Mouse (Mus musculus): ENCODE data around the gene Ccnyl1. TPM values are rescaled to one million over a fixed set of nuclear protein-coding genes. Genes with fewer than 3 reads are reported as not detected.

Ccnyl1 gene
- polyA plus RNA-seq, 1 experiment, result 17.0 TPM

DNA sequence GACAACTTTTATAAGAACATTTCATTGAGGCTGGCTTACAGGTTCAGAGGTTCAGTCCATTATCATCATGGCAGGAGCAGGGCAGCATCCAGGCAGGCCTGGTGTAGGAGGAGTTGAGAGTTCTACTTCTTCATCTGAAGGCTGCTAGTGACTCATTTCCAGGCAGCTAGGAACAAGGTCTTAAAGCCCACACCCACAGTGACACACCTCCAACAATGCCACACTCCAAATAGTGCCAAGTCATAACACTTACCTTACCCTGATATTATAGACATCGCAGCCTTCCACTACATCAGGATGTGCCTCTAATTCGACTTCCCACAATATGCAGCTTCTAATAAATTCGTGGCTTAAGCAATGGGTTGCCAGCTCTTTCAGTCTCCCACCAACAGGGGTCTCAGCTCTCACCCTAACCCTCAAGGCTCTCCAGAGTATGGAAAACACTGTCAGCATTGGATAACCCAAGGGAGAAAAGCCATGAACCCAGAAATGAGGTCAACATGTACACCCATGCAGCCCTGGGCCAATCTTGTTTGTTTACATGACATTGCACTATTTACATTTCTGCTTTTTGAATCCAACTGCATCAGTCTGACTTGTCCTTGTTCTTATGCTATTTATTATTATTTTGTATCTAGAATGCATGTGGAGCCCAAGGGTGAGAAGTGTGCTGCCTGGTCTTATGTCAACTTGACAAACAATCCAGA, 33.7 kb upstream of the Ccnyl1 start:
- no peak for DNase-seq
- no peak for TF ChIP-seq POLR2A (IDR thresholded peaks at IDR 0.05; ENCODE audit: low read depth, low read length)
- TF ChIP-seq CTCF (conservative IDR thresholded peaks at IDR 0.05; ENCODE audit: insufficient read depth, insufficient read length, low read depth, low read length), result no peak
- no peaks in the 10 kb centered on the region for H3K4me1 ChIP-seq (ENCODE audit: control insufficient read depth, insufficient read depth, low read length)
- no peak overlapping the region for H3K27ac ChIP-seq (ENCODE audit: insufficient read depth, low read depth, low read length)
- 91% methylated on average over 3 of the region's 3 CpGs for WGBS
- no peaks in the 10 kb centered on the region for H3K36me3 ChIP-seq (ENCODE audit: control insufficient read depth, insufficient read depth, low read length)
- H3K27me3 ChIP-seq (replicated peaks; ENCODE audit: control insufficient read depth, insufficient read depth, low read length), result no peaks in the 10 kb centered on the region
- no peak overlapping the region for H3K4me3 ChIP-seq (ENCODE audit: insufficient read depth, low read depth, low read length)

DNA sequence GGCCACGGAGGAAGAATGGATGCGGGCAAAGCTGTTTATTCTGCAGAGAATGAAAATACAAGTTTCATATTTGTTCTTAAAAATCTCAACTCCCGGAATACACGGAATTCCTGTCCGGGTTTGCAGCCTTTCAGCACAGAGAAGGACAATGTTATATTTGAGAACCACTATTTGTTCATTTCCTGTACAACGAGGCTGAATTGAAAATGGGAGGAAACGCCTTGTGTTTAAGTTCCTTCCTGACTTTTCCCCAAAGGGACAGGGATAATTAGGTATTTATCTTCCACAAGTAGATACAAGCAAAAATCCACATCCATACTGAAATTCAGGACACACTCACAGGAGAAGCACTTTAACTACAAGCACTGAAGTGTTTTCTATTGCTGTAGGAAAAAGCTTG, 31.4 kb upstream of the Ccnyl1 start:
- Histone ChIP-seq H3K4me3 (ENCODE audit: insufficient read depth, low read depth, low read length) (no peak overlapping the region), H3K4me1 (ENCODE audit: control insufficient read depth, insufficient read depth, low read length) (no peaks in the 10 kb centered on the region), H3K27me3 (replicated peaks; ENCODE audit: control insufficient read depth, insufficient read depth, low read length) (no peaks in the 10 kb centered on the region), H3K36me3 (ENCODE audit: control insufficient read depth, insufficient read depth, low read length) (no peaks in the 10 kb centered on the region), H3K27ac (ENCODE audit: insufficient read depth, low read depth, low read length) (peak overlapping the region; percentile 86)
- DNase-seq, result peak; percentile 53
- 56% methylated on average over 7 of the region's 7 CpGs for WGBS
- TF ChIP-seq CTCF (conservative IDR thresholded peaks at IDR 0.05; ENCODE audit: insufficient read depth, insufficient read length, low read depth, low read length) (no peak), POLR2A (IDR thresholded peaks at IDR 0.05; ENCODE audit: low read depth, low read length) (no peak)

DNA sequence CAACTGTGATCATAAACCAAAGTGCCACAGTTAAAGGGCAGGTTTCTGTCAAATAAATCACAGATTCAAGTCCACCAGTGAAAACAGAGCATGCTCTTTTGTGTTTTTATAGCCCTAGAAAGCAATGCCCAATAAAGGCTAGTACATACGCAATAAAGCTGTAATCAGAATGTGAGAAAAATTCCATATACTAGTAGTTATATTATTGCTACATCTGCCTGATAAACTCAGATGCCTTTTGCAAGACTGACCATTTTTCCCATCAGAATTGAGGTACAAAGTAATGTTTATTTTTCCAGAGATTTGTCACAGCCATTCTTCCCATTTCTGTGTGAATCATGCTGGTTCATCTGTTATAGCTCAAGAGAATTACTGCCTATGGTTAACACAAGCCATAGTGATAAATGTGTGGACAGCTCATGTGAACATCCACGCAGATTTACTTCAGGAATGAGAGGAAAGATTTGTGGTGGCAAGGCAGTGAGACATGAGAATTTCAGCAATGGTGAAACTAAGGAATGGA, 23.1 kb upstream of the Ccnyl1 start:
- H3K27ac ChIP-seq (ENCODE audit: insufficient read depth, low read depth, low read length), result no peak overlapping the region
- TF ChIP-seq POLR2A (IDR thresholded peaks at IDR 0.05; ENCODE audit: low read depth, low read length), result no peak
- no peak for TF ChIP-seq CTCF (conservative IDR thresholded peaks at IDR 0.05; ENCODE audit: insufficient read depth, insufficient read length, low read depth, low read length)
- DNase-seq, result no peak
- WGBS, result 68% methylated on average over 2 of the region's 2 CpGs
- no peaks in the 10 kb centered on the region for H3K36me3 ChIP-seq (ENCODE audit: control insufficient read depth, insufficient read depth, low read length)
- H3K27me3 ChIP-seq (replicated peaks; ENCODE audit: control insufficient read depth, insufficient read depth, low read length), result no peaks in the 10 kb centered on the region
- H3K4me1 ChIP-seq (ENCODE audit: control insufficient read depth, insufficient read depth, low read length), result no peaks in the 10 kb centered on the region
- H3K4me3 ChIP-seq (ENCODE audit: insufficient read depth, low read depth, low read length), result no peak overlapping the region

DNA sequence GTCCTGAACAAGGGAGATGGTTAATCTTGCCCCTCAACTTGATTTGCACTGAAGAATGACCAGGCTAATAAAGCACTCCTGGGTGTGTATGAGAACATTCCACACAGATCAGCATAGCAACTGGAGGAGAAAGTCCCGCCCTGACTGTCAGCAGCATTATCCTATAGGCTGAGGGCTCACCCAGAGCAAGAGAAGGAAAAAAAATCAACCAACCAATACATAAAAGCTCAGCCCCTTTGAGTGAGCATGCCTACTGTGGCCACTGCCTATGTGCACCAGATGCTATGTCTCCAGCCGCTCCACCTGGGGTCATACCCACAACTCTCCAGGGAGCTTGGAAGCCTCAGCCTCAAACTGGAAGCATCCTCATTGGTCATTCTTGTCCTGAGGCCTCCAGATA, 20.8 kb upstream of the Ccnyl1 start:
- Histone ChIP-seq H3K27me3 (replicated peaks; ENCODE audit: control insufficient read depth, insufficient read depth, low read length) (no peaks in the 10 kb centered on the region), H3K4me1 (ENCODE audit: control insufficient read depth, insufficient read depth, low read length) (no peaks in the 10 kb centered on the region), H3K27ac (ENCODE audit: insufficient read depth, low read depth, low read length) (no peak overlapping the region), H3K36me3 (ENCODE audit: control insufficient read depth, insufficient read depth, low read length) (no peaks in the 10 kb centered on the region), H3K4me3 (ENCODE audit: insufficient read depth, low read depth, low read length) (no peak overlapping the region)
- no peak for DNase-seq
- no peak for TF ChIP-seq POLR2A (IDR thresholded peaks at IDR 0.05; ENCODE audit: low read depth, low read length)
- TF ChIP-seq CTCF (conservative IDR thresholded peaks at IDR 0.05; ENCODE audit: insufficient read depth, insufficient read length, low read depth, low read length), result no peak
- WGBS, result 68% methylated on average over 2 of the region's 2 CpGs

DNA sequence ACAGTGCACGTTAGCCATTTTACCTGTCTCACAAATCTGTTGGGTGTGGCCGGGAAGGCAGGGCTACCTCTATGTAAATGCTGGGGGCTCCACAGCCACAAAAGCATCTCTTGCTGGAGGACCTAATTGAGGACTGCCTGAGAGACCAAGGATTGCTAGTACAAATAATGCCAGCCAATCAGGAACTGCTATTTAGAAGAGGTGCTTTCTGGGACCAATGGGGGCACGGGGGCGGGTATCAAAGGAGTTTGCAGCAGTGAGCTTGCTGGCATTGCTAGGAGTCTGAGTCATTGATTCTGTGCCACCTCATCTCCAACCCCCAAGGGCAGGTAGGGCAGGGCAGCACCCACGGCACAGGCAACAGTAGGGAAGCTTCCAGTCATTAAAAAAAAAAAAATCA, 16.3 kb upstream of the Ccnyl1 start:
- Histone ChIP-seq H3K27ac (ENCODE audit: insufficient read depth, low read depth, low read length) (no peak overlapping the region), H3K4me1 (ENCODE audit: control insufficient read depth, insufficient read depth, low read length) (no peaks in the 10 kb centered on the region), H3K36me3 (ENCODE audit: control insufficient read depth, insufficient read depth, low read length) (no peaks in the 10 kb centered on the region), H3K4me3 (ENCODE audit: insufficient read depth, low read depth, low read length) (no peak overlapping the region), H3K27me3 (replicated peaks; ENCODE audit: control insufficient read depth, insufficient read depth, low read length) (no peaks in the 10 kb centered on the region)
- WGBS, result 98% methylated on average over 5 of the region's 5 CpGs
- TF ChIP-seq POLR2A (IDR thresholded peaks at IDR 0.05; ENCODE audit: low read depth, low read length) (no peak), CTCF (conservative IDR thresholded peaks at IDR 0.05; ENCODE audit: insufficient read depth, insufficient read length, low read depth, low read length) (no peak)
- DNase-seq, result no peak

DNA sequence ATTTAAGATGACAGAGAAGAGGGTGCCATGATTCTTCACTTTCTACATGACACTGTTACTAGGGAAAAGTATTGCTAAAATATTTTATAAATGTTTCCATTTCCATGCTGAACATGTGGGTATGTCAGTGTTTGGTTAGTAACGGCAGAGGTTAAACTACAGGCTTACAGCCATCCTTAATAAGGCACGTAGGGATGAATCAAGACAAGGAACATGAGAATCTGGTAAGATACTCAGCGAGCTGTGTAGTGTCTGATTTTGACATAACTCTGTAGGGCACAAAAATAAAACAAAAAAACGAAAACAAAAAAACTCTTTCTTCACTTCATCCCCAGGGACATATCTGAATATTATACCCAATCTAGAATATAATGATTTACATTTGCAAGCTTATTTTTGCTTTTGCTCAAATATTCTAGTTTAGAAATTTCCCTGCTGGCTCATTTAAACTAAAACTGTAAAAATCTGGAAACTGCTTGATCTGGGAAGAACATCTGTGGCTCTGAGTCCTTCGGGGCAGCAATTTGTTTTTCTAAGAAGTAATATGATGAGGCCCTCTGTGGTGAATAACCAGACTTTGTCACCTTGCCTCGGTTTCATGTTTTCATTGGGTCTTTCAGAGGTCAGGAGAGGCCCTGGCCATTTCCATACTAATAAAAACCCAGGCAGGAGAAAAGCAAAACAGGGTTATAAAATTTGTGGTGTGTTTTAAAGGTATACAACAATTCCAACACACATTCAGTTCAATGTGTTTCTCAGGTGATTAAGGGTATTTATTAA, 14.0 kb upstream of the Ccnyl1 start:
- Histone ChIP-seq H3K36me3 (ENCODE audit: control insufficient read depth, insufficient read depth, low read length) (no peaks in the 10 kb centered on the region), H3K27me3 (replicated peaks; ENCODE audit: control insufficient read depth, insufficient read depth, low read length) (no peaks in the 10 kb centered on the region), H3K4me3 (ENCODE audit: insufficient read depth, low read depth, low read length) (no peak overlapping the region), H3K27ac (ENCODE audit: insufficient read depth, low read depth, low read length) (no peak overlapping the region), H3K4me1 (ENCODE audit: control insufficient read depth, insufficient read depth, low read length) (no peaks in the 10 kb centered on the region)
- WGBS, result 36% methylated on average over 6 of the region's 6 CpGs
- DNase-seq, result no peak
- TF ChIP-seq CTCF (conservative IDR thresholded peaks at IDR 0.05; ENCODE audit: insufficient read depth, insufficient read length, low read depth, low read length), result no peak
- TF ChIP-seq POLR2A (IDR thresholded peaks at IDR 0.05; ENCODE audit: low read depth, low read length), result no peak

DNA sequence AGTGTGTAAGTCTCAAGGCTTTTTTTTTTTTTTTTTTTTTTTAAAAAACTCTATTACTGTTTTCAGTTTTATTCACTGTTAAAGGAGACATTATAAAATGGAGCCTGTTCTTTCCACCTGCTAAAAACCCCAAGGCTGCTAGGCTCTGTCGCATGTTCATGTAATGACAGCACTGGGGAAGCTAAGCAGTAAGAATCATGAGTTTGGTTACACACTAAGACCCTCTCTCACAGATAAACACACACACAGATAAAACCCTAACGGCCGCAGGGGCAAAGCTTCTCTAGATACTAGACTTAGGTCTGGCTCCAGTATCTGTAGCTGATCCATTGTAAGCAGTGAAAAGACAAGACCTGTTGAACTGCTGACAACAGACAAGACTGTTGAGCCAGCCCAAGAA, 8.8 kb upstream of the Ccnyl1 start:
- WGBS, result 97% methylated on average over 3 of the region's 3 CpGs

More for the DNA sequence above, 8.8 kb upstream of the Ccnyl1 start:
- H3K4me3 ChIP-seq (ENCODE audit: insufficient read depth, low read depth, low read length), result no peak overlapping the region
- no peak for DNase-seq
- H3K27ac ChIP-seq (ENCODE audit: insufficient read depth, low read depth, low read length), result no peak overlapping the region
- no peaks in the 10 kb centered on the region for H3K27me3 ChIP-seq (replicated peaks; ENCODE audit: control insufficient read depth, insufficient read depth, low read length)
- TF ChIP-seq POLR2A (IDR thresholded peaks at IDR 0.05; ENCODE audit: low read depth, low read length) (no peak), CTCF (conservative IDR thresholded peaks at IDR 0.05; ENCODE audit: insufficient read depth, insufficient read length, low read depth, low read length) (no peak)
- no peaks in the 10 kb centered on the region for H3K4me1 ChIP-seq (ENCODE audit: control insufficient read depth, insufficient read depth, low read length)
- H3K36me3 ChIP-seq (ENCODE audit: control insufficient read depth, insufficient read depth, low read length), result no peaks in the 10 kb centered on the region

All from kidney, adult 2 months (tissue).